Mouse (Mus musculus) left cerebral cortex, postnatal 14 days (tissue): ENCODE results near the gene Mybbp1a. TPM values are rescaled to one million over a fixed set of nuclear protein-coding genes. Genes with fewer than 3 reads are reported as not detected.
A peak's percentile ranks its signal among the peaks of the same experiment; 100 is the strongest.

ENCODE experiments used
- DNase-seq, 2 experiments: peaks; one replicate each; pipeline ENCODE4 v3.0.0; 2021 to 2022; ENCODE audit warnings: low spot score in 2 of 2, mixed read lengths in 1 of 2
- intact Hi-C: fragments of 180-260 bp; cut with DNase I; formaldehyde crosslinking; loops from one replicate; pipeline ENCODE4 v1.15.1; 2025
- long read RNA-seq, 2 experiments: library from polyadenylated mRNA; stranded (forward); transcript quantifications; one replicate each; pipeline ENCODE4 v2.0.0; 2021
- total RNA-seq, 2 experiments: library from RNA; stranded (reverse); gene quantifications; 2 replicates each; pipeline ENCODE4 v1.2.3; 2021

Mybbp1a gene
- 10 to 100 TPM; 45.4 to 50.6 TPM for total RNA-seq
- long read RNA-seq, experiment 1, full-length matches to known transcripts = 20 of 37 reads
- long read RNA-seq, experiment 1, partial matches to known transcripts = 9 of 37 reads
- long read RNA-seq, experiment 1, other reads (novel, unspliced or antisense) = 8 of 37 reads
- long read RNA-seq, experiment 2, full-length matches to known transcripts = 21 of 31 reads
- long read RNA-seq, experiment 2, partial matches to known transcripts = 3 of 31 reads
- long read RNA-seq, experiment 2, other reads (novel, unspliced or antisense) = 7 of 31 reads

GRCm38 (mm10) chr11:72440965-72441664, at the start of gene Mybbp1a:
Gene Mybbp1a, plus strand, starts transcription at chr11:72441355.
- peak; percentile 98 to 99 for DNase-seq
- intact Hi-C loops = loop anchor here (5.0 kb wide), 1 partner anchor 121 kb away; no protein-coding TSS in a partner anchor

- intact Hi-C loops = no loop called here
- no peak for DNase-seq
Observed at GRCm38 (mm10) chr11:72393243-72393642, 47.9 kb upstream of the Mybbp1a start.

GRCm38 (mm10) chr11:72393669-72394068, 47.5 kb upstream of the Mybbp1a start:
- intact Hi-C loops = no loop called here

DNA sequence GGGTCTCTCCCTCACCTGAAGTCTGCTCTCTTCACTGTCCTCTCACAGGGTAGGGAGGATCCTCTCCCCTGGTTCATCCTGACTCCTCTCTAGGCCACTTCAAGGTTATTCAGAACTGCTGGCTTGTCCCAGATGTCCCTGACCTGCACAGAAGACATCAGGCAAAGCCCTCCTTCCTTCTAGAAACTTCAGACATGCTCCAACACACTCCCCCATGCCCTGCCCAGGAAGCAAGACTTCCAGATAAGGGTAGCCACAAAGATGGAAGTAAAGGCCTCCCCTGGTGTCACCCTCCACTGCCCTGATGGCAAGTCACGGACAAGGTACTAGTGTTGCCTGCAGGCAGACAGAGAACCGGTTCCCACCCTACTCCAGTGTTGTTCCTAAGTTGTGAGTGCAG, 46.5 kb upstream of the Mybbp1a start:
- DNase-seq = no peak
- intact Hi-C loops = no loop called here

More at GRCm38 (mm10) chr11:72393669-72394068, 47.5 kb upstream of the Mybbp1a start:
- DNase-seq = no peak

- intact Hi-C loops = no loop called here
Observed at GRCm38 (mm10) chr11:72395652-72396051, 45.5 kb upstream of the Mybbp1a start.

GRCm38 (mm10) chr11:72396621-72397020, 44.5 kb upstream of the Mybbp1a start:
- intact Hi-C loops = no loop called here
- DNase-seq = no peak

More at GRCm38 (mm10) chr11:72395652-72396051, 45.5 kb upstream of the Mybbp1a start:
- DNase-seq = no peak

DNA sequence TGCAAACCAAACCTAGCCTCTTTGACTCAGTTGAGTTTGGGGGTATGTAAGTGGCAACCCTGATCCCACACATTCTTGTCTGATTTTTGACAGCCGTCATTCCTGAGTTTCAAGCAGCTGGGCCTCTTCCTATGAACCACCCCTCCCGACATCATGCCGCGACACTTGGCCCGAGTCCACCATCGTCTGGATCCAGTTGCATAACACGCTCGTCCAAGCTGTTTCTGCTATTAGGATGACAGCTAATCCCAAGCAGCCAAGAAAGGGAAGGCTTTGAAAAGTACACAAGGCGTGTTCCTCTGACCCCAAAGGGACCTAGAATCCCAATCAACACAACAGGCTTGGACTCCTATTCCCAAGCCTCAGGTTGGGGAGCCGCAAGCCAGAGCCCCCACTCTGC, 44.1 kb upstream of the Mybbp1a start:
- intact Hi-C loops = no loop called here
- no peak for DNase-seq

GRCm38 (mm10) chr11:72397811-72398525, 43.2 kb upstream of the Mybbp1a start:
- intact Hi-C loops = no loop called here
- no peak for DNase-seq

DNA sequence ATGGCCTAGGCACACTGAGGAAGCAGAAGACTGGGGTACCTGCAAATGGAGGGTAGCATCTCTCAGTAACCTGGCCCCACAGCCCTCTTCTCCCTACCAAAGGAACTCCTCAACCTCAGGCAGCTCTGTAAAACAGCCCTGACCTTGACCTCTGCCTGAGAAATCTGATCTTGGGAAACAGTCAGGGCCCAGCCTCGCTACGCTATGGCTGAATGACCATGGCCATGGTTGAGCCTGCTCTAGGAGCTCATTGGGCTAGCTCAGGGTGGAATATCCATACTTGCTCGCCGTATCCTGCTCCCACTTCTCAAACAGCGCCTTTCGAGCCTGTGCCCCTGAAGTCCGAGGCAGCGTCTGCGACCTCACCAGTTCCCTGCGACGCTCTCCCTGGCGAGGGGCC, 40.1 kb upstream of the Mybbp1a start:
- intact Hi-C loops = no loop called here
- no peak for DNase-seq

DNA sequence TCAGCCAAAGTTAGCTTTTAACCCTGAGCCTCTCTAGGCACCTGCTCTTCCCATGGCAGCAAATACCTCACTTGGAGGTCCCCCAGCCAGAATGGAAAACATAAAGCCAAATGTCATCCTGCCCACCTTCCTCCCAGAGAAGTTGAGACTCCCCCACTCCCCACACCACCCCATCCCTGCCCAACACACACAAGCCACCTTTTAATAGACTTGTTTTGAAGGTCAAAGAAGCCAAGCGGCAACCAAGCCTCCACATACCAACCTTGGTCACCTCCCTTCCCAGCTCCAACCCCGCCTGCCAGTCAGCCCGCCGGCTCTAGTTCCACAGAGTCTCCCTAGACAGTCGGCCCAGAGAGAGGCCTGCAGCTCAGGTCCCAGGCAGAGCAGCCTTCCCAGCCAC, 39.1 kb upstream of the Mybbp1a start:
- intact Hi-C loops = no loop called here
- no peak for DNase-seq

- no peak for DNase-seq
- intact Hi-C loops = no loop called here
Observed at GRCm38 (mm10) chr11:72402969-72403368, 38.2 kb upstream of the Mybbp1a start.

GRCm38 (mm10) chr11:72405532-72405931, 35.6 kb upstream of the Mybbp1a start:
- no peak for DNase-seq
- intact Hi-C loops = loop anchor here (5.0 kb wide), 1 partner anchor 43 kb away; the partner anchor contains the start of gene Tekt1

GRCm38 (mm10) chr11:72406079-72406675, 35.0 kb upstream of the Mybbp1a start:
- intact Hi-C loops = loop anchor here (5.0 kb wide), 1 partner anchor 44 kb away; the partner anchor contains the start of gene Tekt1
- no peak for DNase-seq

DNA sequence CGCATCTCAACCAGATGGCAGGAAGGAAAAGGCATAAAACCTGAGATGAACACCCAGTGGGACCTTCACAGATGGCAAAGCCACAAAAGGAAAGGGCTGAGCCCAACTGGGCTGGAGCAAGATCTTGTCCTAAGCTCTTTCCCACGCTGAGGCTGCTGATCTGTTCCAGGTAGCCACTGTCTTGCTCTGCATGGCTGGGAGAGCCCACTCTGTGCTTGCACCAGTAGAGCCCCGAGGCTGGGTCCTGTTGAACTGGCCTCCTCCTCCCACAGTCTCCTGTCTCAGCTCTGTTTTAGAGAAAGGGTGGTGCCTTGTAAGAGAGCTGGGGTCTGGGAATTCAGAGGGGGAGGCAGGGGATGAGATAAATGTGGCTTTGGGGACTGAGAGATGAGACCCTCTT, 34.1 kb upstream of the Mybbp1a start:
- intact Hi-C loops = loop anchor here (5.0 kb wide), 1 partner anchor 45 kb away; the partner anchor contains the start of gene Tekt1
- DNase-seq = no peak

DNA sequence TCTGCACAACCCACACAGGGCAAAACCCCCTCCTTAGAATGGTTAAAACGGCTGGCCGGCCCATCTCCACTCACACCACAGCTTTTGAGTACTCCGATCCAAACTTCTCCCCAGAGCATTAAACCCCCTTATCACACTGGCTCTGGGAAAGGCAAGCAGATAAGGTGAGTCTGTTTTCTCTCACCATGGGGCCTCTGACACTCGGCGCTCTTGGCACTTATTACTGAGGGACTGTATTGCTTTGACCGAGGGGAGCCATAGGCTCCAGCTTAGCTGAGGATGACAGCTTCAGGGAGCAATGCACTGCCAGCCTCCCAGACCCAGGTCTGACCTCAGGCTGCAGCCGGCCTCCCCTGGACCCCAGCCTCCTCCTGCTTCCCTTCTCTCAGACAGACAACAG, 33.6 kb upstream of the Mybbp1a start:
- intact Hi-C loops = loop anchor here (5.0 kb wide), 1 partner anchor 45 kb away; the partner anchor contains the start of gene Tekt1

GRCm38 (mm10) chr11:72408451-72409170, 32.5 kb upstream of the Mybbp1a start:
- intact Hi-C loops = loop anchor here (5.0 kb wide), 1 partner anchor 46 kb away; the partner anchor contains the start of gene Tekt1
- no peak for DNase-seq

More for the DNA sequence above, 33.6 kb upstream of the Mybbp1a start:
- no peak for DNase-seq

DNA sequence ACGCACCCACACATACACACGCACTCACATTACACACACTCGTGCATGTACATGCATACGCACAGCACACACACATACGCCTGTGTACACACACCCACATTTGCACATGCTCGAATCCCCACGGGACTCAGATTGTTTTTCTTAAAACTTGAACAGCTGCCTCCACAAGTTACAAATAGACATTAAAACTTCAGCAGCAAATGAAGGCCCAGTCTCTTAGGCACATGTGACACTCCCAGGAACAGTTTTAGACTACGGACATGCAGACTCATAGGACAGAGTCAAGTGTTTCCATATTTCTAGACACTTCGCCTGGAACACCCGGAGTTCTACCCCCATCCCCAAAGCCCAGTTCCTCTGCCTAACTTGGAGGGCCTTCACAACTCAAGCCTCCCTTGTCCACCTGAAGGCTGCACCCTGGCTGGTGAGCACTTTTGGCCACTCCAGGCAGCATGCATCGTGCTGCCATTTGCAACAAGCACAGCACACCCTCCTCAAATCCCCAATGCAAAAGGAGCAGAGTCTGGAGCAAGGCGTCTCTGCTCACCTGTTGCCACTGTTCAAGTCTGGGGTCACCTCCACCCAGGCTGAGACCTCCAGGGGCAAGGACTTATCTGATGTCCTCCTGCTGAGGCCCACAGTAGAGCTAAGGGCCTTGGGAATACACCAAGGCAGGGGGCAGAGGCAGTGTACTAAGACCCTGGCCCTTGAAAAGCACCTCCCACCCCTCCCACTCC, 31.3 kb upstream of the Mybbp1a start:
- intact Hi-C loops = loop anchor here (5.0 kb wide), 1 partner anchor 48 kb away; the partner anchor contains the start of gene Tekt1
- DNase-seq = peak in 1 of 2 experiments; percentile 29

GRCm38 (mm10) chr11:72410521-72411092, 30.5 kb upstream of the Mybbp1a start:
- intact Hi-C loops = no loop called here
- DNase-seq = no peak
